Mouse (Mus musculus) kidney, adult 10 weeks (tissue): Measurements from ENCODE around the gene Egfl6. TPM values are rescaled to one million over a fixed set of nuclear protein-coding genes. Genes with fewer than 3 reads are reported as not detected.

ENCODE experiments used
- polyA plus RNA-seq: library from polyadenylated mRNA; stranded (reverse); fragments of 350-450 nt; fragmentation: Illumina TruSeq; extraction: RNeasy Lipid Tissue Mini Kit (QIAGEN cat#74804); gene quantifications from one replicate; pipeline ENCODE4 v1.2.3, GENCODE M21; 2014; ENCODE audit warnings: low read depth, low replicate concordance

Egfl6 gene
- polyA plus RNA-seq: 35.9 TPM

GRCm38 (mm10) chrX:166584947-166585824, at the start of gene Egfl6:
Gene Egfl6 (minus strand): TSS chrX:166585720.

GRCm38 (mm10) chrX:166518345-166518744, 67.2 kb downstream of the Egfl6 start, which contains the start of gene Tceanc:
Gene Tceanc (minus strand): TSS chrX:166518567.

GRCm38 (mm10) chrX:166479365-166479983, 106.0 kb downstream of the Egfl6 start, which contains the start of gene Rab9:
Gene Rab9 (minus strand): TSS chrX:166479867.

Other genes with a start within 250 kb of the Egfl6 start
- 59.4 TPM for gene Trappc2, start 145.1 kb downstream of the Egfl6 start, polyA plus RNA-seq
- 13.0 TPM for gene Ofd1, start 145.0 kb downstream of the Egfl6 start, polyA plus RNA-seq
- 130 TPM for gene Rab9, start 105.9 kb downstream of the Egfl6 start, polyA plus RNA-seq
- gene Tceanc, start 67.2 kb downstream of the Egfl6 start, polyA plus RNA-seq: 7.2 TPM